Mouse (Mus musculus) stomach, postnatal 0 days (tissue): ENCODE measurements around the gene Dok3. TPM values are rescaled to one million over a fixed set of nuclear protein-coding genes. Genes with fewer than 3 reads are reported as not detected.
A peak's percentile ranks its signal among the peaks of the same experiment; 100 is the strongest.

Experiments
- ATAC-seq: fragments of 200-750 bp; cut with Nextera tagmentation; 2 replicates; pipeline ENCODE4 v1.8.0; 2017; ENCODE audit not compliant: low FRiP score, low TSS enrichment
- DNase-seq: peaks from one replicate; pipeline ENCODE4 v3.0.0-alpha.2; 2016; ENCODE audit warnings: low spot score
- H3K27ac ChIP-seq: fragments of 300-500 bp; sonication (generic); replicated peaks from 2 replicates; pipeline ENCODE4 v1.5.1; 2014; ENCODE audit warnings: mild to moderate bottlenecking, control low read depth
- H3K27me3 ChIP-seq: fragments of 300-500 bp; sonication (generic); 2 replicates; pipeline ENCODE4 v1.6.1; 2014; ENCODE audit warnings: low read length; ENCODE audit not compliant: control insufficient read depth, insufficient read depth
- H3K36me3 ChIP-seq: fragments of 300-500 bp; sonication (generic); 2 replicates; pipeline ENCODE4 v1.6.1; 2014; ENCODE audit warnings: low read length, mixed read lengths; ENCODE audit not compliant: control insufficient read depth, insufficient read depth
- H3K4me1 ChIP-seq: fragments of 300-500 bp; sonication (generic); replicated peaks from 2 replicates; pipeline ENCODE4 v1.6.1; 2014; ENCODE audit warnings: antibody characterized with exemption; ENCODE audit not compliant: control insufficient read depth, insufficient read depth
- H3K4me2 ChIP-seq: fragments of 300-500 bp; sonication (generic); replicated peaks from 2 replicates; pipeline ENCODE4 v1.6.1; 2014; ENCODE audit warnings: low read depth, mild to moderate bottlenecking, control low read depth, moderate library complexity
- H3K4me3 ChIP-seq: fragments of 300-500 bp; sonication (generic); 2 replicates; pipeline ENCODE4 v1.5.1; 2014; ENCODE audit warnings: low read depth, low read length, control low read depth
- H3K9ac ChIP-seq: fragments of 300-500 bp; sonication (generic); 2 replicates; pipeline ENCODE4 v1.6.1; 2014; ENCODE audit warnings: mild to moderate bottlenecking, low read length, control low read depth, mixed read lengths
- H3K9me3 ChIP-seq: fragments of 300-500 bp; sonication (generic); 2 replicates; pipeline ENCODE4 v1.6.1; 2016; ENCODE audit warnings: low read length; ENCODE audit not compliant: control insufficient read depth
- CTCF ChIP-seq: IDR thresholded peaks from 2 replicates; pipeline ENCODE4 v1.5.1; 2016; ENCODE audit warnings: antibody characterized with exemption, low read depth, mild to moderate bottlenecking, moderate library complexity
- EP300 ChIP-seq: optimal IDR thresholded peaks from 2 replicates; pipeline ENCODE3; 2016; ENCODE audit warnings: antibody characterized with exemption
- WGBS: fragments of 180-500 bp; shearing (Covaris S2); extraction: QIAGEN DNeasy Blood & Tissue Kit; methylation state at CpG from one replicate; pipeline ENCODE4 v1.1.7; 2014; 5-methylcytosine and 5-hydroxymethylcytosine counted together
- polyA plus RNA-seq: library from polyadenylated mRNA; unstranded; fragments of >200 nt; fragmentation: Nextera tagmentation; extraction: Ambion mirVana; gene quantifications from 2 replicates; pipeline ENCODE4 v1.2.1, GENCODE M21; 2015

The Dok3 gene
- polyA plus RNA-seq, 1 experiment from 2014 or later = 1.3 TPM

GRCm38 (mm10) chr13:55483593-55483992 lies 45.5 kb downstream of the Dok3 start:
- no peaks in the 10 kb centered on the region for H3K27me3 ChIP-seq
- no peaks in the 10 kb centered on the region for H3K9me3 ChIP-seq
- no peak overlapping the region for H3K4me3 ChIP-seq
- 57% methylated on average over 15 of the region's 15 CpGs for WGBS
- no peak for TF ChIP-seq CTCF
- no peak for TF ChIP-seq EP300
- no peaks in the 10 kb centered on the region for H3K36me3 ChIP-seq
- no peak overlapping the region for H3K4me2 ChIP-seq
- ATAC-seq (no peak), DNase-seq (no peak)
- 0 out of 2 replicates have a peak overlapping the region, but pooled peaks have one; percentile 27 for H3K9ac ChIP-seq
- 0 out of 2 replicates have a peak, but pooled peaks cover 3% of the 10 kb centered on the region for H3K4me1 ChIP-seq
- no peak overlapping the region for H3K27ac ChIP-seq

DNA sequence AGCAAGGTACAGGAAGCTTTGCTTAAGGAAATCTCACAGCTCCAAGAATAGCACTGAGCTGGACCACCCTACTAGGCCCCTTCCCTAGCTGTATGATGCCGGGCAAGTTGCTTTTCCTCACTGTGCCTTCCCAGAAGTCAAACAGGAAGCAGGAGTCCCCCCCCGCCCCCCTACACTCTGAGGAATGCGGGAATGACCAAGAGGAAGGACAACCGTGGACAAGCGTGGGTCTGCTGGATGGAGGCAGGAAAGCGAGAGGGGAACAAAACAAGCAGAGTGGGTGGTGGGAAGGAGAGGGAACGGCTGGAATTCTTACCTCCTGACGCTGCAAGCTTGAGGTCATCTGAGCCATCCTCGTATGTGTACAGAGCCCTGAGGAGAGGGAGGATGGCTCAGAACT lies 46.0 kb downstream of the Dok3 start:
- WGBS = 38% methylated on average over 9 of the region's 9 CpGs
- H3K4me1 ChIP-seq = 0 out of 2 replicates have a peak, but pooled peaks cover 3% of the 10 kb centered on the region
- no peak for ATAC-seq

GRCm38 (mm10) chr13:55482542-55482941 lies 46.6 kb downstream of the Dok3 start:
- H3K27me3 ChIP-seq = no peaks in the 10 kb centered on the region
- H3K36me3 ChIP-seq = no peaks in the 10 kb centered on the region
- no peak overlapping the region for H3K4me3 ChIP-seq
- 46% methylated on average over 7 of the region's 7 CpGs for WGBS
- ATAC-seq = peak; percentile 58; the same call in 1 of the 2 replicates
- no peak overlapping the region for H3K9ac ChIP-seq
- H3K4me2 ChIP-seq = no peak overlapping the region
- TF ChIP-seq CTCF (peak; percentile 54), EP300 (no peak)
- DNase-seq = no peak
- peak overlapping the region; percentile 69 for H3K27ac ChIP-seq
- no peaks in the 10 kb centered on the region for H3K9me3 ChIP-seq
- H3K4me1 ChIP-seq = 0 out of 2 replicates have a peak, but pooled peaks cover 3% of the 10 kb centered on the region

More for the DNA sequence above, 46.0 kb downstream of the Dok3 start:
- Histone ChIP-seq H3K36me3 (no peaks in the 10 kb centered on the region), H3K9ac (peak overlapping the region; percentile 27; the same call in 1 of the 2 replicates), H3K27me3 (no peaks in the 10 kb centered on the region), H3K27ac (peak overlapping the region; percentile 69), H3K9me3 (no peaks in the 10 kb centered on the region), H3K4me2 (no peak overlapping the region), H3K4me3 (no peak overlapping the region)
- DNase-seq = no peak
- TF ChIP-seq EP300 (no peak), CTCF (no peak)

DNA sequence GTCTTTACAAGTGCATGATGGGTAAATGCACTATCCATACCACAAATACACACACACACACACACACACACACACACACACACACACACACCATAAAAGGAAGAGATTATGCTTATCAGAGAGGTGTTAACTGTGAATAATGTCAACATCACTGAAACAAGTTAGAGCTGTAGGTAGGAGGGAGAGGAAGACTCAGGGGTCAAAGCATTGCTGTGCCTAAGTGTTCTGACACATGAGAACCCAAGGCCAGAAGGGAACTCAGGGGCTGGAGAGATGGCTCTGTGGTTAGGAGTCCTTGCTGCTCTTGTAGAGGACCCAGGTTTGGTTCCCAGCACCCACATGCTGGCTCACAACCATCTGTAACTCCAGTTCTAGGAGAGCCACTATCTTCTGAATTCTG lies 49.2 kb downstream of the Dok3 start:
- H3K9me3 ChIP-seq = no peaks in the 10 kb centered on the region
- H3K4me2 ChIP-seq = no peak overlapping the region
- no peaks in the 10 kb centered on the region for H3K27me3 ChIP-seq
- no peak overlapping the region for H3K27ac ChIP-seq
- no peaks in the 10 kb centered on the region for H3K4me1 ChIP-seq
- TF ChIP-seq CTCF (no peak), EP300 (no peak)
- ATAC-seq (no peak), DNase-seq (no peak)
- no peak overlapping the region for H3K9ac ChIP-seq
- H3K36me3 ChIP-seq = no peaks in the 10 kb centered on the region; the same call in 1 of the 2 replicates
- no peak overlapping the region for H3K4me3 ChIP-seq

- TF ChIP-seq CTCF (no peak), EP300 (no peak)
- H3K4me3 ChIP-seq = no peak overlapping the region
- H3K9ac ChIP-seq = no peak overlapping the region
- H3K9me3 ChIP-seq = no peaks in the 10 kb centered on the region
- no peaks in the 10 kb centered on the region for H3K27me3 ChIP-seq
- DNase-seq (no peak), ATAC-seq (no peak)
- no peaks in the 10 kb centered on the region for H3K4me1 ChIP-seq
- H3K27ac ChIP-seq = no peak overlapping the region
- no peak overlapping the region for H3K4me2 ChIP-seq
- peaks cover under 1% of the 10 kb centered on the region; the same call in 1 of the 2 replicates for H3K36me3 ChIP-seq
- WGBS = 77% methylated on average over 7 of the region's 7 CpGs
Measured at GRCm38 (mm10) chr13:55479008-55479407, 50.1 kb downstream of the Dok3 start.

- DNase-seq = peak; percentile 54
- Histone ChIP-seq H3K27ac (no peak overlapping the region), H3K4me1 (no peaks in the 10 kb centered on the region), H3K4me3 (no peak overlapping the region), H3K27me3 (no peaks in the 10 kb centered on the region), H3K9me3 (no peaks in the 10 kb centered on the region), H3K9ac (no peak overlapping the region), H3K4me2 (no peak overlapping the region), H3K36me3 (peaks cover 2% of the 10 kb centered on the region; the same call in 1 of the 2 replicates)
- TF ChIP-seq CTCF = peak; percentile 70
- TF ChIP-seq EP300 = no peak
- ATAC-seq = no peak
- WGBS = 47% methylated on average over 5 of the region's 5 CpGs
Measured at GRCm38 (mm10) chr13:55478036-55478435, 51.1 kb downstream of the Dok3 start.
